Mouse (Mus musculus): ENCODE results near the gene Cep170.

GRCm38 (mm10) chr1:176852813-176853590, 39.1 kb upstream of the Cep170 start:
- TF ChIP-seq POLR2A (IDR thresholded peaks at IDR 0.05; ENCODE audit: control insufficient read depth, low read depth, low read length): no peak
- no peak for TF ChIP-seq CTCF (IDR thresholded peaks at IDR 0.05; ENCODE audit: control insufficient read depth, insufficient read depth, insufficient replicate concordance, low read depth, low read length)

Data from testis, adult 2 months (tissue).